11 mouse cellular contexts compared by ENCODE assay signal in the genomic region with DNA sequence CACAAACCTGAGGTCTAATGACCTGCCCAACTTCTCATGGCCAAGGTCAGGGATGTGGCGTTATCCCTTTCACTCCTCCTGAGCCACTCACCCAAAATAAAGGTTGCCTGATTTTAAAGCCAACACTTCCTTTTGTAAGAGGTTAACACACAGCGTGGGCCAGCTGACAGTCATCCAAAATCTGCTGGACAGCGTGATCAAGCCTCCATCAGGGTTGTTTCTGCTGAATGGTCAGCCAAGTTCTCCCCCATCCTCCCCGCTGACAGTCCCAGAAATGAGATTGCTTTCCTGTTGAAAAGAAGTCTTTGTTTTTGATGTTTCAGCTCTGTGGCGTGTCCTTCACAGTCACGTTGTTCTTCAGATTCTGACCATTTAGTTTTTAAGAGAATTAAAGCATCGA.
A peak's percentile ranks its signal among the peaks of the same experiment; 100 is the strongest.
DNase-seq lines count a peak whose midpoint lies in the region; ATAC-seq and TF ChIP-seq lines count a peak whose summit lies in the region.
"Had no signal": no experiment of that assay in that cellular context is flagged by ENCODE, and none has a peak within 500 bp of the region (broad histone marks: within the 10 kb centered on the region; RNA-seq: fewer than 3 reads in every experiment).

No protein-coding gene starts in this region.

- peak; percentile 27 for DNase-seq in kidney, postnatal 0 days (ENCODE audit: low spot score)
- DNase-seq in kidney, postnatal 14 days: no peak
- peak; percentile 97 for DNase-seq in brain, adult 2 months (ENCODE audit: low read depth, low spot score)
- DNase-seq in cerebellum, adult 2 months: peak; percentile 89 to 95
- peak; percentile 43 to 55 for DNase-seq in heart, postnatal 14 days
- no peak for DNase-seq in frontal cortex, postnatal 36 days (ENCODE audit: low spot score in 2 of 2)
- no peak for DNase-seq in left cerebral cortex, adult 9 months (ENCODE audit: low spot score in 2 of 2)
- DNase-seq: kidney, postnatal 10 days; right cerebral cortex, postnatal 14 days; thymus, postnatal 4 days had no signal

- no peak overlapping the region for H3K9ac ChIP-seq in kidney, postnatal 0 days (ENCODE audit: low read depth, low read length)
- H3K9ac ChIP-seq: embryonic facial prominence, embryonic 13.5 days had no signal

- no peak for TF ChIP-seq CTCF in kidney, postnatal 0 days (IDR thresholded peaks at IDR 0.05; ENCODE audit: low read depth)
- no peak for TF ChIP-seq CTCF in cerebellum, adult 2 months (IDR thresholded peaks at IDR 0.05; ENCODE audit: borderline replicate concordance, insufficient read depth, low read depth, low read length)

- TF ChIP-seq POLR2A in cerebellum, adult 2 months (IDR thresholded peaks at IDR 0.05; ENCODE audit: borderline replicate concordance, insufficient read depth, low read length): no peak

- H3K9me3 ChIP-seq in kidney, postnatal 0 days (replicated peaks; ENCODE audit: low read length): no peaks in the 10 kb centered on the region
- H3K9me3 ChIP-seq: embryonic facial prominence, embryonic 13.5 days had no signal

- 38% methylated on average over 7 of the region's 7 CpGs for WGBS in kidney, postnatal 0 days
- WGBS in cerebellum, adult 2 months: 5% methylated on average over 7 of the region's 7 CpGs

- ATAC-seq in kidney, postnatal 0 days (replicated peaks; ENCODE audit: low FRiP score, low read depth): no peak

- intact Hi-C loops in heart, postnatal 14 days (cut with DNase I): no loop called here

- no peaks in the 10 kb centered on the region for H3K27me3 ChIP-seq in kidney, postnatal 0 days (ENCODE audit: insufficient read depth, low read length)
- H3K27me3 ChIP-seq in cerebellum, adult 2 months (ENCODE audit: control insufficient read depth, insufficient read depth, low read length): no peaks in the 10 kb centered on the region
- H3K27me3 ChIP-seq: embryonic facial prominence, embryonic 13.5 days had no signal

- H3K27ac ChIP-seq in kidney, postnatal 0 days: no peak overlapping the region
- peak overlapping the region; percentile 76 for H3K27ac ChIP-seq in cerebellum, adult 2 months (ENCODE audit: insufficient read depth, low read length)
- H3K27ac ChIP-seq: embryonic facial prominence, embryonic 13.5 days had no signal

- no peaks in the 10 kb centered on the region for H3K4me1 ChIP-seq in kidney, postnatal 0 days (replicated peaks; ENCODE audit: insufficient read depth, low read length)
- H3K4me1 ChIP-seq in cerebellum, adult 2 months (ENCODE audit: control insufficient read depth, insufficient read depth, low read length): peaks cover 59% of the 10 kb centered on the region

- H3K4me2 ChIP-seq in kidney, postnatal 0 days (ENCODE audit: low read length): no peak overlapping the region
- H3K4me2 ChIP-seq: embryonic facial prominence, embryonic 13.5 days had no signal

- H3K36me3 ChIP-seq in kidney, postnatal 0 days (ENCODE audit: insufficient read depth, low read length): no peaks in the 10 kb centered on the region
- H3K36me3 ChIP-seq: embryonic facial prominence, embryonic 13.5 days had no signal

- H3K4me3 ChIP-seq in kidney, postnatal 0 days (replicated peaks; ENCODE audit: low read depth, low read length): no peak overlapping the region
- H3K4me3 ChIP-seq in cerebellum, adult 2 months (replicated peaks; ENCODE audit: insufficient read depth, low read depth, low read length): no peak overlapping the region
- H3K4me3 ChIP-seq: embryonic facial prominence, embryonic 13.5 days had no signal

Comparison
In these comparisons a context has a peak if more than half of its experiments do, and no peak if none do; other contexts are left out.
1. DNase-seq: peak in kidney, postnatal 0 days (single experiment), brain, adult 2 months (single experiment), cerebellum, adult 2 months (2 of 2) and heart, postnatal 14 days (2 of 2); none in kidney, postnatal 14 days (single experiment), frontal cortex, postnatal 36 days (0 of 2) and left cerebral cortex, adult 9 months (0 of 2).